Mouse (Mus musculus) liver, embryonic 15.5 days (tissue): ENCODE data around the gene Atf5. TPM values are rescaled to one million over a fixed set of nuclear protein-coding genes. Genes with fewer than 3 reads are reported as not detected.

Source experiments
- ATAC-seq: fragments of 200-750 bp; cut with Nextera tagmentation; 2 replicates; pipeline ENCODE4 v1.8.0; 2017; ENCODE audit warnings: moderate number of reproducible peaks, mild to moderate bottlenecking, moderate library complexity; ENCODE audit not compliant: insufficient read depth
- H3K27ac ChIP-seq: fragments of 300-500 bp; sonication (generic); replicated peaks from 2 replicates; pipeline ENCODE4 v1.5.1; 2015; ENCODE audit warnings: mild to moderate bottlenecking, inconsistent platforms
- H3K27me3 ChIP-seq: fragments of 300-500 bp; sonication (generic); 2 replicates; pipeline ENCODE4 v1.6.1; 2015; ENCODE audit warnings: mild to moderate bottlenecking, inconsistent platforms
- H3K36me3 ChIP-seq: fragments of 300-500 bp; sonication (generic); replicated peaks from 2 replicates; pipeline ENCODE4 v1.6.1; 2015; ENCODE audit warnings: moderate library complexity, mild to moderate bottlenecking, inconsistent platforms
- H3K4me1 ChIP-seq: fragments of 300-500 bp; sonication (generic); replicated peaks from 2 replicates; pipeline ENCODE4 v1.6.1; 2015; ENCODE audit warnings: inconsistent platforms
- H3K4me2 ChIP-seq: fragments of 300-500 bp; sonication (generic); 2 replicates; pipeline ENCODE4 v1.6.1; 2015; ENCODE audit warnings: moderate library complexity, mild to moderate bottlenecking, inconsistent platforms
- H3K4me3 ChIP-seq: fragments of 300-500 bp; sonication (generic); replicated peaks from 2 replicates; pipeline ENCODE4 v1.5.1; 2015; ENCODE audit warnings: mild to moderate bottlenecking, inconsistent platforms
- H3K9ac ChIP-seq: fragments of 300-500 bp; sonication (generic); 2 replicates; pipeline ENCODE4 v1.6.1; 2015; ENCODE audit warnings: moderate library complexity, mild to moderate bottlenecking, inconsistent platforms
- H3K9me3 ChIP-seq: fragments of 300-500 bp; sonication (generic); replicated peaks from 2 replicates; pipeline ENCODE4 v1.6.1; 2016; ENCODE audit warnings: inconsistent platforms
- WGBS: fragments of 180-500 bp; shearing (Covaris S2); methylation state at CpG from one replicate; pipeline ENCODE4 v1.1.7; 2015; ENCODE audit warnings: mixed read lengths; ENCODE audit not compliant: insufficient replicate concordance; 5-methylcytosine and 5-hydroxymethylcytosine counted together
- polyA plus RNA-seq: library from polyadenylated mRNA; unstranded; fragments of >200 nt; fragmentation: Nextera tagmentation; extraction: Ambion mirVana; gene quantifications from 2 replicates; pipeline ENCODE4 v1.2.1, GENCODE M21; 2015

The Atf5 gene
- polyA plus RNA-seq = 7.5 and 9.2 TPM in 2 replicates

- H3K9me3 ChIP-seq = no peaks in the 10 kb centered on the region
- WGBS = under 1% methylated on average over 57 of the region's 57 CpGs
- H3K27me3 ChIP-seq = no peaks in the 10 kb centered on the region
- H3K4me2 ChIP-seq = peak within 1 kb of the TSS; percentile 92
- ATAC-seq = peak; percentile 27
- H3K4me3 ChIP-seq = peak within 1 kb of the TSS; percentile 90
- peaks cover 62% of the 10 kb centered on the region for H3K4me1 ChIP-seq
- peak within 1 kb of the TSS; percentile 96 for H3K27ac ChIP-seq
- H3K9ac ChIP-seq = peak within 1 kb of the TSS; percentile 93
- peaks cover 17% of the 10 kb centered on the region for H3K36me3 ChIP-seq
Measured at GRCm38 (mm10) chr7:44816470-44817021, at the start of gene Atf5. TSS of gene Atf5 (minus strand) at chr7:44816658.

DNA sequence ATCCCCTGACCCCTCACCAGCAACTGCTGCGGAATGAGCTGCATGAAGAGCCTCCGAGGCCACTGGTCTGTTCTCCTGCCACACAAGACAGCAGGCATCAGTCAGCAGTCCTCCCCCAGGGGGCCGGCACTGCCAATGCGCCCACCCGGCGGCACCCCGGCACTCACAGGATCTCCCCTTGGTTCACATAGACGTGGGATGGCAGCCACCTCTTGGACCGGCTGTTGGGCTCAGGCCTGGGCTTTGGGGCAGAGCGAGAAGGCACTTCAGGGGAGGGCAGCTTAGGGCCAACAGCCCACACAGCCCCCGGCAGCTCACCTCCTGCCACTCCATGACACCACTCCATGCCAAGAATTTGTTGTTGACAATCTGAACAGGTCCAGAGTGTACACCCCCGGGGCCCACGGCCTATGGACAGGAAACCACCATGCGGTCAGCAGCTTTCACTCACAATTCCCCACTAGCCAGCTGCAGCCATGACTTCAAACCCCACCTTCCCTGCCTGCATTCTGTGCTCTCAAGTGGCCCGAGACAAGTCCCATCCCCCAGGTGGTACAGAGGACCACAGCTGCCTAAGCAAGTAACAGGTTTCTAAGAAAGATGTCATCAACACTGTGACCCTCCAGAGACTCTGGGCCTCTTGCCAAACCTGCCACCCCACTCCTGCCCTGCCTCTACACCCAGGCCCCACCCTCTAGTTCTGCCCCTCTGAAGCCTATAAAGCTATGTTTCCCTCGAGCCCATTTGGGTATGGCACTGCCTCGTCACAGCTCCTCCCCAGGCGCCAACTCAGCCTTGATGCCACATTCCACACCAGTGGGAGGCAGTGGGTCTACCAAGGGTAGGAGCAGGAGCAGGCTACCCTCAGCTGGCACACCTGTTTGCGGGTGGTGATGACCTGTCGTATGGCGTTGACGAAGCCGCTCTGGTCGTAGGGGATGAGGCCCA lies 48.4 kb upstream of the Atf5 start:
- no peak overlapping the region for H3K4me2 ChIP-seq
- H3K9ac ChIP-seq = no peak overlapping the region
- H3K4me3 ChIP-seq = no peak overlapping the region
- 74% methylated on average over 24 of the region's 24 CpGs for WGBS
- ATAC-seq = no peak
- H3K36me3 ChIP-seq = peaks cover 44% of the 10 kb centered on the region
- no peaks in the 10 kb centered on the region for H3K9me3 ChIP-seq
- peaks cover 10% of the 10 kb centered on the region; the same call in 1 of the 2 replicates for H3K27me3 ChIP-seq
- no peak overlapping the region for H3K27ac ChIP-seq
- peaks cover 68% of the 10 kb centered on the region for H3K4me1 ChIP-seq

GRCm38 (mm10) chr7:44863982-44864494 lies 47.6 kb upstream of the Atf5 start:
- WGBS = 78% methylated on average over 11 of the region's 11 CpGs
- no peak overlapping the region for H3K4me2 ChIP-seq
- H3K4me1 ChIP-seq = peaks cover 63% of the 10 kb centered on the region
- no peak overlapping the region for H3K4me3 ChIP-seq
- H3K36me3 ChIP-seq = peaks cover 47% of the 10 kb centered on the region
- no peak for ATAC-seq
- H3K9ac ChIP-seq = no peak overlapping the region
- peaks cover 6% of the 10 kb centered on the region; the same call in 1 of the 2 replicates for H3K27me3 ChIP-seq
- no peaks in the 10 kb centered on the region for H3K9me3 ChIP-seq
- no peak overlapping the region for H3K27ac ChIP-seq

GRCm38 (mm10) chr7:44863210-44863609 lies 46.8 kb upstream of the Atf5 start:
- WGBS = 87% methylated on average over 14 of the region's 14 CpGs
- peaks cover 47% of the 10 kb centered on the region for H3K36me3 ChIP-seq
- H3K27me3 ChIP-seq = no peaks in the 10 kb centered on the region
- no peak overlapping the region for H3K9ac ChIP-seq
- H3K4me3 ChIP-seq = no peak overlapping the region
- no peak overlapping the region for H3K4me2 ChIP-seq
- peaks cover 61% of the 10 kb centered on the region for H3K4me1 ChIP-seq
- no peaks in the 10 kb centered on the region for H3K9me3 ChIP-seq
- no peak overlapping the region for H3K27ac ChIP-seq
- no peak for ATAC-seq

DNA sequence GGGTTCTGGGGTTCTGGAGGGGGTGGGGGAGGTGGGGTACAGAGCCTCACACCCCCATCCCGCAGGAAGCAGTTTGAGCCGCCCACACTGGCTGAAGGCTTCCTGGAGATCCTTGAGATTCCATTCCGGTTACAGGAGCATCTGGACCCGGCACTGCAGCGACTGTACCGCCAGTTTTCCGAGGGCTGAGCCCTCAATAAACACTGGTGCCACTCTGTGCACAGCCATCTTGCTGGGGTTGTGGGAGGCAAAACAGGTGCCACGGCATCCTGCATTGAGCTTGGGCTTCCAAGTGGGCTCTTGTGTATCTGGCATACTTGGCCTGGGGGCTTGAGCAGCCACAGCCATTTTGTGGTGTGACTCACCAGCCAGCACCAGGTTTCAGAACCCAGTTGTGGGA lies 46.0 kb upstream of the Atf5 start:
- no peak overlapping the region for H3K9ac ChIP-seq
- H3K4me3 ChIP-seq = no peak overlapping the region
- H3K27ac ChIP-seq = no peak overlapping the region
- no peak overlapping the region for H3K4me2 ChIP-seq
- H3K9me3 ChIP-seq = no peaks in the 10 kb centered on the region
- peaks cover 47% of the 10 kb centered on the region for H3K36me3 ChIP-seq
- WGBS = 86% methylated on average over 8 of the region's 8 CpGs
- no peak for ATAC-seq
- H3K4me1 ChIP-seq = peaks cover 61% of the 10 kb centered on the region
- no peaks in the 10 kb centered on the region for H3K27me3 ChIP-seq

GRCm38 (mm10) chr7:44861429-44861816 lies 45.0 kb upstream of the Atf5 start:
- Histone ChIP-seq H3K9ac (no peak overlapping the region), H3K4me1 (peaks cover 60% of the 10 kb centered on the region), H3K4me2 (no peak overlapping the region), H3K27me3 (no peaks in the 10 kb centered on the region), H3K4me3 (no peak overlapping the region), H3K9me3 (no peaks in the 10 kb centered on the region), H3K36me3 (peaks cover 47% of the 10 kb centered on the region), H3K27ac (no peak overlapping the region)
- 82% methylated on average over 14 of the region's 14 CpGs for WGBS
- no peak for ATAC-seq

DNA sequence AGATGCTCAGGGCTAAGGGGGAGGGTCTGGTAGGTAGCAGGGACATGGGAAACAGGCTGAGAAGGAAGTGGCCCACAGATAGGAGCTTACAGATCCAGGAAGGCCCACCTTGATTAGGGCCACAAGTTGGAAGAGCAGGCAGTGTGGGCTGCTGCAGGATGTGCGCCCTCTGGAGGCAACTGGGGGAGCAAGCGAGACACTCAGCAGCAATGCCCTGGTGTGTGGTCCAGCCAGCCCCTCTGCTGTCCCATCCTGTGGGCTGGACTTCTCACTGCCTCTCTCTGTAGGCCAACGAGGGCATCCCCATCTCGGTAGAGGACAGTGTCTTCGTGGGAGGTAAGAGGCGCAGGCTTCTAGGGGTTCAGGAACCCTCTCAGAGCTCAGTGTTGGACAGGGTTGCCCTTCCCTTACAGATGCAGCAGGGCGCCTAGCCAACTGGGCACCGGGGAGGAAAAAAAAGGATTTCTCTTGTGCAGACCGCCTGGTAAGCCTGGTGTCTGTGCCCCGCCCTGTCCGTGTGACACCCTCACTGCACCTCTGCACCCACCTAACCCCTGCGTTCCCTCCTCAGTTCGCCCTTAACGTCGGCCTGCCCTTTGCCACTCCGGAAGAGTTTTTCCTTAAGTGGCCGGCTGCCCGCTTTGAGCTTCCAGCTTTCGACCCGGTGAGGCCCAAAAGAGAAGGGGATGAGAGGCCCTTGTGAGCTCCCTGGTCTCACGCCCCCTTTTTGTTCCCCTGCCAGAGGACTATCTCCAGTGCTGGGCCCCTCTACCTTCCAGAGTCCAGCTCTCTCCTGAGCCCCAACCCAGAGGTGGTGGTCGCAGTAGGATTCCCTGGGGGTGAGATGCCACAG lies 44.3 kb upstream of the Atf5 start:
- WGBS = 57% methylated on average over 22 of the region's 22 CpGs
- Histone ChIP-seq H3K27me3 (no peaks in the 10 kb centered on the region), H3K4me2 (0 out of 2 replicates have a peak overlapping the region, but pooled peaks have one; percentile 3), H3K4me1 (peaks cover 60% of the 10 kb centered on the region), H3K9ac (no peak overlapping the region), H3K9me3 (no peaks in the 10 kb centered on the region), H3K4me3 (no peak overlapping the region), H3K27ac (0 out of 2 replicates have a peak overlapping the region, but pooled peaks have one; percentile 19), H3K36me3 (peaks cover 47% of the 10 kb centered on the region)
- no peak for ATAC-seq

DNA sequence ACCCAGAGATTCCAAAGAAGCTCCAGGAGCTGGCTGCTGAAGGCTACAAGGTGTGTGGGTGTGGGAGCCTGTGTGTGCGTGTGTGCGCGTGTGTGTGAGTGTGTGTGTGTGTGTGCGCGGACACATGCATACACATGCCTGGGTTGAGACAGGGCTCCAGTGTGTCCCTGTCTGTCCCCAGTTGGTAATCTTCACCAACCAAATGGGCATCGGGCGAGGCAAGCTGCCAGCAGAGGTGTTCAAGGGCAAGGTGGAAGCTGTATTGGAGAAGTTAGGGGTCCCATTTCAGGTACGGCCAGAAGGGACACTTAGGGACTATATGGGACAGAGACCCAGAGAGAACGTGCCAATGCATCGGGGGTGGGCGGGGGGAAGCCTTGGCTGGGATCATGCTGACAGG lies 43.4 kb upstream of the Atf5 start:
- no peak overlapping the region for H3K9ac ChIP-seq
- H3K9me3 ChIP-seq = no peaks in the 10 kb centered on the region
- peak overlapping the region; percentile 20; the same call in 1 of the 2 replicates for H3K27ac ChIP-seq
- ATAC-seq = no peak
- H3K36me3 ChIP-seq = peaks cover 44% of the 10 kb centered on the region
- H3K4me2 ChIP-seq = peak overlapping the region; percentile 5; the same call in 1 of the 2 replicates
- 81% methylated on average over 11 of the region's 11 CpGs for WGBS
- H3K4me3 ChIP-seq = no peak overlapping the region
- no peaks in the 10 kb centered on the region for H3K27me3 ChIP-seq
- H3K4me1 ChIP-seq = peaks cover 60% of the 10 kb centered on the region

- H3K27ac ChIP-seq = peak overlapping the region; percentile 96
- H3K4me3 ChIP-seq = peak overlapping the region; percentile 79
- H3K4me1 ChIP-seq = peaks cover 69% of the 10 kb centered on the region
- peaks cover 27% of the 10 kb centered on the region for H3K36me3 ChIP-seq
- H3K9me3 ChIP-seq = no peaks in the 10 kb centered on the region
- H3K9ac ChIP-seq = peak overlapping the region; percentile 80
- 19% methylated on average over 8 of the region's 8 CpGs for WGBS
- no peak for ATAC-seq
- peak overlapping the region; percentile 93 for H3K4me2 ChIP-seq
- H3K27me3 ChIP-seq = no peaks in the 10 kb centered on the region
Measured at GRCm38 (mm10) chr7:44857905-44858304, 41.4 kb upstream of the Atf5 start.

DNA sequence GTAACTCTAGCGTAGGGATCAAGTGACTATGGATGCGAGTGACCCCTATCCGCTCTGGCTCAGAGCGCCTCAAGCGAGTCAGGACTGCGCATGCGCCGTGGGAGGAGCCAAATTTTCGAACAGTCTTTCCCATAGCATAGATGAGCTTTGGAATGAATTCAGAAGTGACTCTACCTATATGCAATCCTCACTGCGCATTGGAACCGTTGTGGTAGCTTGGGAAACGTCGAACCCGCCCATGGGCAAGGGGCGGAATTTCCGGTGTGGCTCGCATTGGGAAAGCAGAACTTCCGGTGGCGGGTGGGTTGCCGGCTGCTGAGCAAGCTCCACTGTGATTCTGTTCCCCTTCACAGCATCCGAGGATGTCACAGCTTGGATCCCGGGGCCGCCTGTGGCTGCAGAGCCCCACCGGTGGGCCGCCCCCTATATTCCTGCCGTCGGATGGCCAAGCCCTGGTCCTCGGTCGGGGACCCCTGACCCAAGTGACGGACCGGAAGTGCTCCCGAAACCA lies 40.6 kb upstream of the Atf5 start, which contains the start of gene Pnkp:
Pnkp (plus strand) TSS at position 98 of the 511 bp plus-strand sequence.
- Histone ChIP-seq H3K4me2 (peak within 1 kb of the TSS; percentile 93), H3K27me3 (no peaks in the 10 kb centered on the region), H3K9ac (peak within 1 kb of the TSS; percentile 80), H3K27ac (peak within 1 kb of the TSS; percentile 96), H3K4me1 (peaks cover 77% of the 10 kb centered on the region), H3K4me3 (peak within 1 kb of the TSS; percentile 79), H3K9me3 (no peaks in the 10 kb centered on the region), H3K36me3 (peaks cover 27% of the 10 kb centered on the region)
- WGBS = under 1% methylated on average over 32 of the region's 32 CpGs
- peak; percentile 26 for ATAC-seq
